Mouse (Mus musculus): ENCODE data around the gene Dpm1.

- TF ChIP-seq CTCF (IDR thresholded peaks at IDR 0.05; ENCODE audit: low read depth, low read length) (no peak), POLR2A (IDR thresholded peaks at IDR 0.05; ENCODE audit: insufficient read depth, low read length) (no peak)
Observed at GRCm38 (mm10) chr2:168256506-168256905, 26.1 kb upstream of the Dpm1 start.
